In genomic region chr2:178630511-178630910, GRCm38 (mm10) we compare ENCODE assay signal across 12 mouse cellular contexts.
DNase-seq lines count a peak whose midpoint lies in the region; ATAC-seq and TF ChIP-seq lines count a peak whose summit lies in the region.
"Had no signal": no experiment of that assay in that cellular context is flagged by ENCODE, and none has a peak within 500 bp of the region (broad histone marks: within the 10 kb centered on the region; RNA-seq: fewer than 3 reads in every experiment).

No protein-coding gene starts in this region.

- no peaks in the 10 kb centered on the region for H3K9me3 ChIP-seq in kidney, embryonic 14.5 days (ENCODE audit: control insufficient read depth, low read length)
- H3K9me3 ChIP-seq in embryonic facial prominence, embryonic 10.5 days: no peaks in the 10 kb centered on the region
- no peaks in the 10 kb centered on the region for H3K9me3 ChIP-seq in limb, embryonic 14.5 days (ENCODE audit: control insufficient read depth, low read length)
- H3K9me3 ChIP-seq: forebrain, embryonic 10.5 days; heart, embryonic 10.5 days; lung, embryonic 15.5 days; midbrain, embryonic 10.5 days had no signal

- no peak for DNase-seq in kidney, adult 11 months
- peak; percentile 59 for DNase-seq in embryonic facial prominence, embryonic 10.5 days (ENCODE audit: low spot score)
- DNase-seq in forelimb bud, embryonic 11.5 days (ENCODE audit: low read depth, low spot score): peak; percentile 37
- DNase-seq in limb, embryonic 14.5 days (ENCODE audit: low spot score): peak; percentile 59
- no peak for DNase-seq in testis, postnatal 14 days (ENCODE audit: low spot score)
- DNase-seq in testis, postnatal 10 days (ENCODE audit: low spot score): no peak
- DNase-seq: liver had no signal

- no peaks in the 10 kb centered on the region for H3K27me3 ChIP-seq in kidney, embryonic 14.5 days (ENCODE audit: control insufficient read depth, insufficient read depth, low read length)
- H3K27me3 ChIP-seq in embryonic facial prominence, embryonic 10.5 days (replicated peaks; ENCODE audit: low read depth, poor library complexity, severe bottlenecking): no peaks in the 10 kb centered on the region
- no peaks in the 10 kb centered on the region for H3K27me3 ChIP-seq in limb, embryonic 14.5 days (ENCODE audit: control insufficient read depth, insufficient read depth, low read length)

- no peak overlapping the region for H3K4me2 ChIP-seq in kidney, embryonic 14.5 days (replicated peaks; ENCODE audit: low read depth, low read length)
- H3K4me2 ChIP-seq in limb, embryonic 14.5 days (replicated peaks; ENCODE audit: low read depth, low read length, severe bottlenecking): no peak overlapping the region
- H3K4me2 ChIP-seq: lung, embryonic 15.5 days had no signal

- no peak overlapping the region for H3K9ac ChIP-seq in kidney, embryonic 14.5 days (ENCODE audit: low read depth, low read length)
- H3K9ac ChIP-seq in limb, embryonic 14.5 days (ENCODE audit: low read depth, low read length, severe bottlenecking): no peak overlapping the region
- H3K9ac ChIP-seq: lung, embryonic 15.5 days had no signal

- no peaks in the 10 kb centered on the region for H3K36me3 ChIP-seq in kidney, embryonic 14.5 days (ENCODE audit: control insufficient read depth, insufficient read depth, low read length)
- H3K36me3 ChIP-seq in embryonic facial prominence, embryonic 10.5 days (replicated peaks): no peaks in the 10 kb centered on the region
- H3K36me3 ChIP-seq in limb, embryonic 14.5 days (ENCODE audit: control insufficient read depth, insufficient read depth, low read length): no peaks in the 10 kb centered on the region
- H3K36me3 ChIP-seq: forebrain, embryonic 10.5 days; heart, embryonic 10.5 days; lung, embryonic 15.5 days; midbrain, embryonic 10.5 days had no signal

- peaks cover 24% of the 10 kb centered on the region for H3K4me1 ChIP-seq in kidney, embryonic 14.5 days (ENCODE audit: control insufficient read depth, insufficient read depth, low read length)
- peaks cover 56% of the 10 kb centered on the region for H3K4me1 ChIP-seq in embryonic facial prominence, embryonic 10.5 days
- peaks cover 39% of the 10 kb centered on the region for H3K4me1 ChIP-seq in limb, embryonic 14.5 days (ENCODE audit: control insufficient read depth, insufficient read depth, low read length)

- TF ChIP-seq POLR2A in limb, embryonic 14.5 days (IDR thresholded peaks at IDR 0.05; ENCODE audit: borderline replicate concordance, extremely low read depth, insufficient read depth, insufficient read length): no peak

- ATAC-seq in kidney, embryonic 14.5 days (ENCODE audit: low FRiP score, low TSS enrichment): peak; percentile 74
- peak; percentile 38 for ATAC-seq in limb, embryonic 14.5 days (ENCODE audit: low FRiP score, low read depth)

- no peak overlapping the region for H3K27ac ChIP-seq in kidney, embryonic 14.5 days (ENCODE audit: low read depth, low read length)
- 0 out of 2 replicates have a peak overlapping the region, but pooled peaks have one; percentile 58 for H3K27ac ChIP-seq in embryonic facial prominence, embryonic 10.5 days (replicated peaks)
- no peak overlapping the region for H3K27ac ChIP-seq in limb, embryonic 14.5 days (replicated peaks; ENCODE audit: low read depth, low read length)
- H3K27ac ChIP-seq: heart, embryonic 10.5 days; lung, embryonic 15.5 days; midbrain, embryonic 10.5 days had no signal

- H3K4me3 ChIP-seq in kidney, embryonic 14.5 days (ENCODE audit: low read length): no peak overlapping the region
- H3K4me3 ChIP-seq in embryonic facial prominence, embryonic 10.5 days: no peak overlapping the region
- H3K4me3 ChIP-seq in limb, embryonic 14.5 days (replicated peaks; ENCODE audit: low read length): no peak overlapping the region
- H3K4me3 ChIP-seq: forebrain, embryonic 10.5 days; heart, embryonic 10.5 days; lung, embryonic 15.5 days; midbrain, embryonic 10.5 days had no signal

- WGBS in kidney, embryonic 14.5 days: 42% methylated on average over 12 of the region's 12 CpGs
- 56% methylated on average over 12 of the region's 12 CpGs for WGBS in embryonic facial prominence, embryonic 10.5 days
- 55% methylated on average over 12 of the region's 12 CpGs for WGBS in limb, embryonic 14.5 days

Comparison
In these comparisons a context has a peak if more than half of its experiments do, and no peak if none do; other contexts are left out.
1. DNase-seq: peak in embryonic facial prominence, embryonic 10.5 days (single experiment), forelimb bud, embryonic 11.5 days (single experiment) and limb, embryonic 14.5 days (single experiment); none in kidney, adult 11 months (single experiment), testis, postnatal 14 days (single experiment) and testis, postnatal 10 days (single experiment).